Mouse (Mus musculus) CD4-positive helper T cell, adult 2 months (primary cell): ENCODE results near the gene Cntf.
A peak's percentile ranks its signal among the peaks of the same experiment; 100 is the strongest.

Experiments used
- DNase-seq: peaks from one replicate; pipeline ENCODE4 v3.0.0-alpha.2; 2012; ENCODE audit warnings: low read depth, missing footprints, low spot score

Gene Cntf

GRCm38 (mm10) chr19:12765308-12765707 is at the start of gene Cntf:
Gene Cntf (minus strand): TSS chr19:12765632.
- DNase-seq = no peak

GRCm38 (mm10) chr19:12813883-12814282 is 48.5 kb upstream of the Cntf start:
- no peak for DNase-seq

- DNase-seq = no peak
These were observed 47.4 kb upstream of the Cntf start for GRCm38 (mm10) chr19:12812644-12813364.

GRCm38 (mm10) chr19:12806214-12806613 is 40.8 kb upstream of the Cntf start:
- DNase-seq = peak; percentile 66

- peak; percentile 50 for DNase-seq
These were observed 40.3 kb upstream of the Cntf start for GRCm38 (mm10) chr19:12805730-12806129.

GRCm38 (mm10) chr19:12804237-12804636 is 38.8 kb upstream of the Cntf start:
- DNase-seq = no peak

- DNase-seq = no peak
These were observed 37.4 kb upstream of the Cntf start for GRCm38 (mm10) chr19:12802830-12803229.

- peak; percentile 49 for DNase-seq
These were observed 35.6 kb upstream of the Cntf start for GRCm38 (mm10) chr19:12801046-12801445.

- peak; percentile 13 for DNase-seq
These were observed 35.2 kb upstream of the Cntf start for GRCm38 (mm10) chr19:12800621-12801020.

GRCm38 (mm10) chr19:12799081-12799480 is 33.6 kb upstream of the Cntf start:
- no peak for DNase-seq

GRCm38 (mm10) chr19:12798404-12798803 is 33.0 kb upstream of the Cntf start:
- DNase-seq = peak; percentile 78

- peak; percentile 68 for DNase-seq
These were observed 31.6 kb upstream of the Cntf start for GRCm38 (mm10) chr19:12797071-12797470.

- peak; percentile 96 for DNase-seq
These were observed 31.0 kb upstream of the Cntf start for GRCm38 (mm10) chr19:12796328-12796931.

- DNase-seq = peak; percentile 99
These were observed 30.3 kb upstream of the Cntf start, which contains the start of the genes Zfp91 and Lpxn for GRCm38 (mm10) chr19:12795511-12796327. Gene Zfp91 (minus strand): TSS chr19:12796126. Gene Lpxn (plus strand): TSS chr19:12796193.

GRCm38 (mm10) chr19:12795110-12795509 is 29.7 kb upstream of the Cntf start:
- no peak for DNase-seq

- peak; percentile 92 for DNase-seq
These were observed 28.9 kb upstream of the Cntf start for GRCm38 (mm10) chr19:12794056-12795044.

GRCm38 (mm10) chr19:12792374-12792773 is 26.9 kb upstream of the Cntf start:
- no peak for DNase-seq

- DNase-seq = no peak
These were observed 22.3 kb upstream of the Cntf start for GRCm38 (mm10) chr19:12787721-12788120.

GRCm38 (mm10) chr19:12786803-12787395 is 21.5 kb upstream of the Cntf start:
- no peak for DNase-seq

GRCm38 (mm10) chr19:12780437-12780836 is 15.0 kb upstream of the Cntf start:
- DNase-seq = no peak

GRCm38 (mm10) chr19:12770888-12771287 is 5.5 kb upstream of the Cntf start:
- DNase-seq = no peak
